Mouse (Mus musculus): ENCODE measurements around the gene Tekt4.

The Tekt4 gene

DNA sequence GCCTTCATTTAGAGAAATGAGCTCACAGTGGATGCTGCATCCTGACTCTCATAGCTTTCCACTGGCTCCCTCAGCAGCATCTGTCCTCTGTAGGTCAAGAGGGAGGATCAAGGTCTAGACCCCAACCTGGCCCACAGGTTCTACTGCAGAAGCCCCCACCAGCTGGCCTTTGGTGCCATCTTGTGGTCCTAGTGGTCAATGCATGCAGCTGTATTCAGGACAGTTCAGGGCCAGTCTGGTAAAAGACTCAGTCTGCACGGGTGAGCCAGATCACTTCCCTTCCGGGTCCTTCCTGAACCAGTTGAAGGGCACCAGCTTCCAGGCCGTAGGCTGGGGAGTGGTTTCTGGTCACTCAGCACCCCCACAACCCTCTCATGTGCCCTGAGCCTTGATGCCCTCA lies 53.4 kb downstream of the Tekt4 start:
- H3K36me3 ChIP-seq (ENCODE audit: insufficient read depth, low read length) = no peaks in the 10 kb centered on the region
- H3K4me3 ChIP-seq (replicated peaks; ENCODE audit: low read length) = no peak overlapping the region
- peaks cover 5% of the 10 kb centered on the region; the same call in 1 of the 2 replicates for H3K27me3 ChIP-seq (ENCODE audit: insufficient read depth, low read length)
- 0 out of 2 replicates have a peak, but pooled peaks cover 6% of the 10 kb centered on the region for H3K4me1 ChIP-seq (replicated peaks; ENCODE audit: low read depth, low read length)
- no peaks in the 10 kb centered on the region for H3K9me3 ChIP-seq (ENCODE audit: low read length)
- TF ChIP-seq CTCF (conservative IDR thresholded peaks at IDR 0.05; ENCODE audit: low read length) (peak; percentile 52), POU5F1 (IDR thresholded peaks at IDR 0.05; ENCODE audit: borderline replicate concordance, low read length) (no peak)

DNA sequence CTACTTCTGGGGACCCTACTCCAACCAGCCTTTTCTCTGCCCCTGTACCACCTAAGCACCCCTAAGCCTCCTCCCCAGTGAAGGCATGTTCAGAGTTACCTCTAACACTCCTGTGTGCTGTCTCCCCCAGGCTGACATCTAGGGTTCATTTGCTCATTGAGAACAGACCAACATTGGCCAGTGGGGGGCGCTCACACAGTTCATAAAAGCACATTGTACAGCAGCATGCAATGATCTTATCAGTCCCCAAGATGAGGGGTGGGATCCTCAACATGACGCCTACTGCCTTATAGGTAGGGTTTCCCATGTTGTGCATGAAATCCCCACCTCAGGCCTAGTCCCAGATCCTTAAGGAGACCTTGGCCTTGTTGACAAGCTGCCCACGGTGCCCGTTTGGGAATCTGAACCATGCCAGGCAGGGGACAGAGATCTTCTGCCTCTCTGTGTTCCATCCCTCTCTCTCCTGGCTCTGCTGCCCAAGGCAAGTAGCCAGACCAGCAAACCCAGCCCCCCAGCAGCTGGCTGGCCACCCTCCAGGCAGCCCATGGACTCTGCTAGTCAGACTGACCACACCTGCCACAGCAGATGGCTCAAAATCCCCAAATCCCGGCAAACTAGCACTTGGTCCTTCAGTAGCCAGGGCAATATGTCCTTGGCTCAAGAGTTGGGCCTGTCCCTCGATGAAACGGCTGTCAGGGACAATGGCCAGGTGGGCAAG lies 54.6 kb downstream of the Tekt4 start:
- Histone ChIP-seq H3K4me3 (replicated peaks; ENCODE audit: low read length) (no peak overlapping the region), H3K27me3 (ENCODE audit: insufficient read depth, low read length) (peaks cover 7% of the 10 kb centered on the region; the same call in 1 of the 2 replicates), H3K9me3 (ENCODE audit: low read length) (no peaks in the 10 kb centered on the region), H3K4me1 (replicated peaks; ENCODE audit: low read depth, low read length) (peaks cover 7% of the 10 kb centered on the region; the same call in 1 of the 2 replicates), H3K36me3 (ENCODE audit: insufficient read depth, low read length) (no peaks in the 10 kb centered on the region)
- no peak for TF ChIP-seq POU5F1 (IDR thresholded peaks at IDR 0.05; ENCODE audit: borderline replicate concordance, low read length)
- TF ChIP-seq CTCF (conservative IDR thresholded peaks at IDR 0.05; ENCODE audit: low read length) = peak; percentile 56
- TF ChIP-seq NANOG (IDR thresholded peaks at IDR 0.05; ENCODE audit: borderline replicate concordance, low read length) = no peak

DNA sequence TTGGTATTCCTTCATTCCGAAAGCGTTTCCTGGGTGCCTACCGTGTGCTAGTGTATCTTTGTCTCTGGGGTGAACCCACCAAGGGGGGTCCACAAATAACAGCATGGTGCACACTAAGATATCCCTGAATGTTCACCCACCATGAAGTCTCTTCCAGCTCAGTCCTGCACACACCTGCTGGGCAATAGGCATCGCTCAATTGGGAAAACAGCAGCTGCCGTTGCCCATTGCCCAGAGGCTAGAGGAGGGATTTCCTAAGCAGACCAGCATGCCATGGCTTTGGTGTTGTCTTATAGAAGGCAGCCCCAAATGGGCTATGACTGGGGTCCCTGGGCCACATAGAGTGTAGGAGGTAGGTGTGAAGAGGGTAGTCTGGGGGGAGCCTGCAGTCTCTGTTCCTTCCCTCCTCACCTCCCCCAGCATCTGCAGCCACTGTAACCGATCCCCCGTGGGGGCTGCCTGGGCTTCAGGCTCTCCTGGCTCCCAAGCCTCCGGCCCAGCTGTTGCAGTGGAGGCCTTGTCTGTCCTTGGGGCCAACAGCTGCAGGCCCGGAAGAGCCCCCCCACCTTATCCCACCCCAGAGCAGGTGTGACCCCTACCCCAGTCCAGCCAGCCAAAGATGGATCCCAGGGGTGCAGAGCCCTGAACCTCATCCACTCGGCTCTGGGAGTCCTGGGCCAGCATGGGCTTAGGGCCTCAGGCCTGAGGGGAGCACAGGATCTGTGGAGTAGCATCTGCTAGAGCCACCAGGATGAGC lies 55.8 kb downstream of the Tekt4 start:
- Histone ChIP-seq H3K4me1 (replicated peaks; ENCODE audit: low read depth, low read length) (peaks cover 12% of the 10 kb centered on the region; the same call in 1 of the 2 replicates), H3K36me3 (ENCODE audit: insufficient read depth, low read length) (no peaks in the 10 kb centered on the region), H3K9me3 (ENCODE audit: low read length) (no peaks in the 10 kb centered on the region), H3K27me3 (ENCODE audit: insufficient read depth, low read length) (peaks cover 7% of the 10 kb centered on the region; the same call in 1 of the 2 replicates), H3K4me3 (replicated peaks; ENCODE audit: low read length) (no peak overlapping the region)
- TF ChIP-seq NANOG (IDR thresholded peaks at IDR 0.05; ENCODE audit: borderline replicate concordance, low read length) = no peak
- TF ChIP-seq CTCF (conservative IDR thresholded peaks at IDR 0.05; ENCODE audit: low read length) = no peak
- no peak for TF ChIP-seq POU5F1 (IDR thresholded peaks at IDR 0.05; ENCODE audit: borderline replicate concordance, low read length)

DNA sequence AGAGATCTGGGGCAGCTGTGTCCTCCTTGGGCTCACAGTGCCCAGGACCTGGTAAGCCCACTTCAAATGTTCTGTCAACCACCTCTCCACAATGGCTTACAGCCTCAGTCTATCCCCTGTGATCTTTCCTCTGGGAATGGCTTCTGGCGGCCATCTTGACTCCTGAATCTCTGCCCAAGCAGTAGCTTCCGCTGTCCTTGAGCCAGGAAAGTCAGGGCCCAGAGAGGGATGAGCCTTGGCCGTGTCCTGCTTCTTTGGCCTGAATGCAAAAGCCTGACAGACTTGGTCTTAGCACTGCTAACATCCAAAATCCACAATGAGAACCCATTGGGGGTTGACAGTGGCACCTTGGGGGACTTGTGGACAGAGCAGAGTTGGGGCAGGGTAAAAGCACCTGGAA lies 57.5 kb downstream of the Tekt4 start:
- H3K9me3 ChIP-seq (ENCODE audit: low read length) = no peaks in the 10 kb centered on the region
- H3K36me3 ChIP-seq (ENCODE audit: insufficient read depth, low read length) = no peaks in the 10 kb centered on the region
- H3K4me1 ChIP-seq (replicated peaks; ENCODE audit: low read depth, low read length) = peaks cover 12% of the 10 kb centered on the region; the same call in 1 of the 2 replicates
- TF ChIP-seq POU5F1 (IDR thresholded peaks at IDR 0.05; ENCODE audit: borderline replicate concordance, low read length) = no peak
- H3K27me3 ChIP-seq (ENCODE audit: insufficient read depth, low read length) = peaks cover 10% of the 10 kb centered on the region; the same call in 1 of the 2 replicates
- H3K4me3 ChIP-seq (replicated peaks; ENCODE audit: low read length) = no peak overlapping the region

DNA sequence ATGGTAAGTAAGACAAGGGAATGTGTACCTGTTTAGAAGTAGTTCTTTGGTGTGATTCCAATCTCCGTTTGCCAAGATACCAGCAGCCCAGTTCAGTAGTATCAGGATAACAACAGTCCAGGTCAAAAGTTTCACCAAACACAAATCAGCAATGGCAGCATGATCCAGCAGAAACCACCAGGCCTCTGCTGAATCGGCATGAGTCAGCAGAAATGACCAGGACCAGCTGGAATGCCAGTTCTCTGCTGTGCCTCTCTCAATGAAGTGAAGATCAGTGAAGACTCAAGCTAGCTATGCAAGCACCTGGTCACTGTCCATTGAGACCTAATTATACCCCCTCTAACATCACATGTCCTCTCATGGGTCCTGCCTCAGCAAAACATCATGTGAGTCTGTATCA lies 59.6 kb downstream of the Tekt4 start:
- TF ChIP-seq CTCF (conservative IDR thresholded peaks at IDR 0.05; ENCODE audit: low read length) (no peak), POU5F1 (IDR thresholded peaks at IDR 0.05; ENCODE audit: borderline replicate concordance, low read length) (no peak), NANOG (IDR thresholded peaks at IDR 0.05; ENCODE audit: borderline replicate concordance, low read length) (no peak)
- Histone ChIP-seq H3K36me3 (ENCODE audit: insufficient read depth, low read length) (no peaks in the 10 kb centered on the region), H3K4me3 (replicated peaks; ENCODE audit: low read length) (no peak overlapping the region), H3K9me3 (ENCODE audit: low read length) (no peaks in the 10 kb centered on the region), H3K4me1 (replicated peaks; ENCODE audit: low read depth, low read length) (peaks cover 7% of the 10 kb centered on the region), H3K27me3 (ENCODE audit: insufficient read depth, low read length) (peaks cover 24% of the 10 kb centered on the region)

DNA sequence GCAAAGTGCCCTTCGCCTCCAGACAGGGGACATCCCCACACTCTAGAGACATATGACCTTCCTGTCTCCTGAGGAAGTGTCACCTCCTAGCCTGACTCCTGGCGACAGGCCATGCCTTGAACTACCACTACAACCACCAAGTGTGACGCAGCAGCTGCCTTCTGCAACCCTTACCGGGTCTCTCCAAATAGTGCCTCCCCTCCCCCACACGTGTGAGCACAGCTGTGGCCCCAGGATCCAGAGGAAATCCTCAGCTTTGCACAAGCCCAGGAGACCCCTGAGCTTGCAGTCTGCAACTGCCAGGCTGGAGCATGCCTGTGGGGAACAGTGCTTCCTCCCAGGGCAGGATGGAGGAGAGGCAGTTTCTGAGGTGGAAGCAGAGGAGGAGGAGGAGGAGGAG lies 61.9 kb downstream of the Tekt4 start:
- Histone ChIP-seq H3K4me3 (replicated peaks; ENCODE audit: low read length) (no peak overlapping the region), H3K36me3 (ENCODE audit: insufficient read depth, low read length) (no peaks in the 10 kb centered on the region), H3K27me3 (ENCODE audit: insufficient read depth, low read length) (peaks cover 26% of the 10 kb centered on the region), H3K9me3 (ENCODE audit: low read length) (no peaks in the 10 kb centered on the region), H3K4me1 (replicated peaks; ENCODE audit: low read depth, low read length) (peaks cover 7% of the 10 kb centered on the region)
- TF ChIP-seq POU5F1 (IDR thresholded peaks at IDR 0.05; ENCODE audit: borderline replicate concordance, low read length) = no peak
- TF ChIP-seq NANOG (IDR thresholded peaks at IDR 0.05; ENCODE audit: borderline replicate concordance, low read length) = no peak
- TF ChIP-seq CTCF (conservative IDR thresholded peaks at IDR 0.05; ENCODE audit: low read length) = no peak

DNA sequence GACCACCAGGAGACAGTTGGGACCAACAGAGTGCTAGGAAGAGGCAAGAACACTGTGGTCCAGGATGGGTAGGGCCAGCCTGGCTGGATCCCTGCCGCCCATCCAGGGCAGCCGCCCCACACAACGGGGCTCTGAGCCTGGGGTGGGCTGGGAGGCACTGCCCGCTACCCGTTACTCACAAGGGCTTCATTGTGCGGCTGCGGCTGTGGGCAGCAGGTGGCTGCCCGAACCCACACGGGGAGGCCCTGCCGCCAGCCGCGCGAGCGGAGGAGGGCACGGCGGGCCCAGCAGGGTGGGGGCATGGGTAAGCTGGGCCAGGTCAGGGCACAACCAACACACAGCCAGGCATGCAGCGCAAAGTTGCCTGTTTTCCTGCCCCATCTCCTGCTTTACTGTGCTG lies 63.7 kb downstream of the Tekt4 start:
- Histone ChIP-seq H3K9me3 (ENCODE audit: low read length) (no peaks in the 10 kb centered on the region), H3K4me1 (replicated peaks; ENCODE audit: low read depth, low read length) (peaks cover 7% of the 10 kb centered on the region)

DNA sequence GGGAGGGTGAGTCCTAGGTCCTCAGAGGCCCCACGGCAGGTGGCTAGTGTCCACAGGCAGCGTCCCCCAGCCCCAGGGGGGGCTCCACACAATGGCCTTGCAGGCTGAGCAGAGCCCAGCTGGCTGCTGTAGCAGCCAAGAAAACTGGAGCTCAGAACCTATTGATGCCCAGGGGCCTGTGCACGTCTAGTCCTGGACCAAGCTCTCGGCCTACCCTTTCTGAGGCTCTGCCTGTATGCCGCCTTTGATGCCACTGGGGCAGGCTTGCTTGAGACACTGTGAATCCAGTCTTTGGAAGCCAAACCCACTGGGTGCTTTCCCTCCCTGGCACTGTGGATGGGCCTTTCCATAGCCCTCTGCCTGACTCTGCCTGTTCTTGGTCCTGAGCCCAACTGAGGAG lies 65.1 kb downstream of the Tekt4 start:
- TF ChIP-seq NANOG (IDR thresholded peaks at IDR 0.05; ENCODE audit: borderline replicate concordance, low read length) = no peak
- peaks cover under 1% of the 10 kb centered on the region for H3K4me1 ChIP-seq (replicated peaks; ENCODE audit: low read depth, low read length)
- H3K4me3 ChIP-seq (replicated peaks; ENCODE audit: low read length) = no peak overlapping the region
- H3K9me3 ChIP-seq (ENCODE audit: low read length) = no peaks in the 10 kb centered on the region
- peaks cover 29% of the 10 kb centered on the region for H3K27me3 ChIP-seq (ENCODE audit: insufficient read depth, low read length)
- no peaks in the 10 kb centered on the region for H3K36me3 ChIP-seq (ENCODE audit: insufficient read depth, low read length)

More for the DNA sequence above, 63.7 kb downstream of the Tekt4 start:
- Histone ChIP-seq H3K36me3 (ENCODE audit: insufficient read depth, low read length) (no peaks in the 10 kb centered on the region), H3K4me3 (replicated peaks; ENCODE audit: low read length) (peak overlapping the region; percentile 69), H3K27me3 (ENCODE audit: insufficient read depth, low read length) (peaks cover 29% of the 10 kb centered on the region)
- TF ChIP-seq NANOG (IDR thresholded peaks at IDR 0.05; ENCODE audit: borderline replicate concordance, low read length) (no peak), POU5F1 (IDR thresholded peaks at IDR 0.05; ENCODE audit: borderline replicate concordance, low read length) (no peak), CTCF (conservative IDR thresholded peaks at IDR 0.05; ENCODE audit: low read length) (no peak)
